Mouse (Mus musculus) forebrain, postnatal 0 days (tissue): ENCODE results near the gene Gm49321. TPM values are rescaled to one million over a fixed set of nuclear protein-coding genes. Genes with fewer than 3 reads are reported as not detected.
A peak's percentile ranks its signal among the peaks of the same experiment; 100 is the strongest.

Experiments used
- ATAC-seq: fragments of 200-750 bp; cut with Nextera tagmentation; 2 replicates; pipeline ENCODE4 v1.8.0; 2017; ENCODE audit warnings: mild to moderate bottlenecking, moderate library complexity
- DNase-seq: peaks from one replicate; pipeline ENCODE4 v3.0.0-alpha.2; 2015
- H3K27ac ChIP-seq: fragments of 300-500 bp; sonication (generic); 2 replicates; pipeline ENCODE4 v1.5.1; 2014; ENCODE audit warnings: low read depth, mild to moderate bottlenecking, antibody characterized with exemption, low read length, moderate library complexity, mixed read lengths
- H3K27me3 ChIP-seq: fragments of 300-500 bp; sonication (generic); 2 replicates; pipeline ENCODE4 v1.6.1; 2014; ENCODE audit warnings: mild to moderate bottlenecking, low read length, mixed read lengths; ENCODE audit not compliant: insufficient read depth
- H3K36me3 ChIP-seq: fragments of 300-500 bp; sonication (generic); 2 replicates; pipeline ENCODE4 v1.6.1; 2014; ENCODE audit warnings: mild to moderate bottlenecking, moderate library complexity; ENCODE audit not compliant: insufficient read depth
- H3K4me1 ChIP-seq: fragments of 300-500 bp; sonication (generic); 2 replicates; pipeline ENCODE4 v1.6.1; 2014; ENCODE audit warnings: antibody characterized with exemption; ENCODE audit not compliant: insufficient read depth
- H3K4me2 ChIP-seq: fragments of 300-500 bp; sonication (generic); 2 replicates; pipeline ENCODE4 v1.6.1; 2014; ENCODE audit warnings: low read depth, mild to moderate bottlenecking, moderate library complexity
- H3K4me3 ChIP-seq: fragments of 300-500 bp; sonication (generic); 2 replicates; pipeline ENCODE4 v1.5.1; 2014; ENCODE audit warnings: low read depth, low read length, mixed read lengths
- H3K9ac ChIP-seq: fragments of 300-500 bp; sonication (generic); 2 replicates; pipeline ENCODE4 v1.6.1; 2014; ENCODE audit warnings: mild to moderate bottlenecking
- H3K9me3 ChIP-seq: fragments of 300-500 bp; sonication (generic); 2 replicates; pipeline ENCODE4 v1.6.1; 2016; ENCODE audit warnings: low read length
- CTCF ChIP-seq: sonication (generic); IDR thresholded peaks from 2 replicates; pipeline ENCODE4 v1.5.1; 2016; ENCODE audit warnings: antibody characterized with exemption, control low read depth, low read depth
- WGBS: fragments of 180-500 bp; shearing (Covaris S2); extraction: QIAGEN DNeasy Blood & Tissue Kit; methylation state at CpG from one replicate; pipeline ENCODE4 v1.1.7; 2014; 5-methylcytosine and 5-hydroxymethylcytosine counted together
- polyA plus RNA-seq: library from polyadenylated mRNA; unstranded; fragments of >200 nt; fragmentation: Nextera tagmentation; extraction: Ambion mirVana; gene quantifications from 2 replicates; pipeline ENCODE4 v1.2.1, GENCODE M21; 2015
- total RNA-seq: library from RNA; depleted of rRNA; stranded (reverse); fragments of >200 nt; gene quantifications from 2 replicates; pipeline ENCODE4 v1.2.3, GENCODE M21; 2014

Gene Gm49321
- total and polyA plus RNA-seq, 2 experiments from 2014 or later = 15.7 TPM; not detected in 1

GRCm38 (mm10) chr12:73964291-73965281 lies 27.1 kb downstream of the Gm49321 start, which contains the start of gene Snapc1:
Gene Snapc1, plus strand, starts transcription at chr12:73964481.
- Histone ChIP-seq H3K4me3 (peak within 1 kb of the TSS; percentile 57), H3K4me2 (peak within 1 kb of the TSS; percentile 71), H3K27me3 (no peaks in the 10 kb centered on the region), H3K4me1 (peaks cover 6% of the 10 kb centered on the region), H3K9me3 (no peaks in the 10 kb centered on the region), H3K27ac (peak within 1 kb of the TSS; percentile 73), H3K36me3 (peaks cover 19% of the 10 kb centered on the region), H3K9ac (peak within 1 kb of the TSS; percentile 60)
- no peak for TF ChIP-seq CTCF
- 1% methylated on average over 60 of the region's 60 CpGs for WGBS
- peak; percentile 99 for DNase-seq
- peak; percentile 100 for ATAC-seq

- H3K9ac ChIP-seq = no peak overlapping the region
- 97% methylated on average over 8 of the region's 8 CpGs for WGBS
Measured at GRCm38 (mm10) chr12:73969142-73969541, 31.7 kb downstream of the Gm49321 start.

GRCm38 (mm10) chr12:73974584-73974983 lies 37.1 kb downstream of the Gm49321 start:
- no peak overlapping the region for H3K9ac ChIP-seq
- no peaks in the 10 kb centered on the region for H3K9me3 ChIP-seq
- H3K4me1 ChIP-seq = no peaks in the 10 kb centered on the region
- no peaks in the 10 kb centered on the region for H3K27me3 ChIP-seq
- H3K4me2 ChIP-seq = no peak overlapping the region
- ATAC-seq (no peak), DNase-seq (no peak)
- peaks cover 71% of the 10 kb centered on the region for H3K36me3 ChIP-seq
- TF ChIP-seq CTCF = no peak
- no peak overlapping the region for H3K27ac ChIP-seq
- no peak overlapping the region for H3K4me3 ChIP-seq
- WGBS = 94% methylated on average over 6 of the region's 6 CpGs

More at GRCm38 (mm10) chr12:73969142-73969541, 31.7 kb downstream of the Gm49321 start:
- no peak overlapping the region for H3K4me3 ChIP-seq
- DNase-seq = no peak
- H3K27ac ChIP-seq = no peak overlapping the region
- peaks cover 6% of the 10 kb centered on the region for H3K4me1 ChIP-seq
- no peak for ATAC-seq
- no peaks in the 10 kb centered on the region for H3K9me3 ChIP-seq
- peaks cover 51% of the 10 kb centered on the region for H3K36me3 ChIP-seq
- no peak overlapping the region for H3K4me2 ChIP-seq
- TF ChIP-seq CTCF = no peak
- H3K27me3 ChIP-seq = no peaks in the 10 kb centered on the region

GRCm38 (mm10) chr12:73978144-73978543 lies 40.7 kb downstream of the Gm49321 start:
- Histone ChIP-seq H3K9ac (no peak overlapping the region), H3K4me2 (no peak overlapping the region), H3K4me1 (no peaks in the 10 kb centered on the region), H3K36me3 (peaks cover 54% of the 10 kb centered on the region), H3K27ac (no peak overlapping the region), H3K4me3 (no peak overlapping the region), H3K27me3 (no peaks in the 10 kb centered on the region), H3K9me3 (no peaks in the 10 kb centered on the region)
- TF ChIP-seq CTCF = no peak
- 93% methylated on average over 3 of the region's 3 CpGs for WGBS
- ATAC-seq (no peak), DNase-seq (no peak)

GRCm38 (mm10) chr12:73979667-73980066 lies 42.2 kb downstream of the Gm49321 start:
- H3K27me3 ChIP-seq = no peaks in the 10 kb centered on the region
- H3K36me3 ChIP-seq = peaks cover 57% of the 10 kb centered on the region
- H3K4me1 ChIP-seq = no peaks in the 10 kb centered on the region
- WGBS = 97% methylated on average over 5 of the region's 5 CpGs
- DNase-seq (no peak), ATAC-seq (no peak)
- TF ChIP-seq CTCF = no peak
- no peak overlapping the region for H3K4me2 ChIP-seq
- H3K27ac ChIP-seq = no peak overlapping the region
- H3K4me3 ChIP-seq = no peak overlapping the region
- no peaks in the 10 kb centered on the region for H3K9me3 ChIP-seq
- no peak overlapping the region for H3K9ac ChIP-seq

GRCm38 (mm10) chr12:73982533-73982932 lies 45.1 kb downstream of the Gm49321 start:
- no peak overlapping the region for H3K4me2 ChIP-seq
- no peaks in the 10 kb centered on the region for H3K27me3 ChIP-seq
- ATAC-seq (peak; percentile 89), DNase-seq (peak; percentile 84)
- H3K9me3 ChIP-seq = no peaks in the 10 kb centered on the region
- no peak overlapping the region for H3K9ac ChIP-seq
- no peak for TF ChIP-seq CTCF
- H3K36me3 ChIP-seq = peaks cover 49% of the 10 kb centered on the region
- H3K4me3 ChIP-seq = no peak overlapping the region
- WGBS = 25% methylated on average over 14 of the region's 14 CpGs
- no peaks in the 10 kb centered on the region for H3K4me1 ChIP-seq
- H3K27ac ChIP-seq = no peak overlapping the region

GRCm38 (mm10) chr12:73986299-73986698 lies 48.8 kb downstream of the Gm49321 start:
- no peak overlapping the region for H3K4me3 ChIP-seq
- H3K27me3 ChIP-seq = no peaks in the 10 kb centered on the region
- DNase-seq (no peak), ATAC-seq (no peak)
- 0 out of 2 replicates have a peak overlapping the region, but pooled peaks have one; percentile 43 for H3K27ac ChIP-seq
- H3K9me3 ChIP-seq = no peaks in the 10 kb centered on the region
- no peak overlapping the region for H3K4me2 ChIP-seq
- no peak overlapping the region for H3K9ac ChIP-seq
- 76% methylated on average over 7 of the region's 7 CpGs for WGBS
- TF ChIP-seq CTCF = no peak
- no peaks in the 10 kb centered on the region for H3K4me1 ChIP-seq
- peaks cover 26% of the 10 kb centered on the region for H3K36me3 ChIP-seq
